Mouse (Mus musculus) testis, adult 2 months (tissue): Measurements from ENCODE around the gene Fry. TPM values are rescaled to one million over a fixed set of nuclear protein-coding genes. Genes with fewer than 3 reads are reported as not detected.

Source experiments
- H3K27ac ChIP-seq: fragments of 200-500 bp; 2 replicates; pipeline ENCODE4 v1.5.1; 2012; ENCODE audit warnings: low read depth, low read length; ENCODE audit not compliant: control insufficient read depth, insufficient read depth
- H3K27me3 ChIP-seq: fragments of 200-500 bp; 2 replicates; pipeline ENCODE4 v1.6.1; 2012; ENCODE audit warnings: mild to moderate bottlenecking, low read length, moderate library complexity; ENCODE audit not compliant: control insufficient read depth, insufficient read depth
- H3K36me3 ChIP-seq: fragments of 200-500 bp; 2 replicates; pipeline ENCODE4 v1.6.1; 2012; ENCODE audit warnings: mild to moderate bottlenecking, low read length; ENCODE audit not compliant: control insufficient read depth, insufficient read depth
- H3K4me1 ChIP-seq: fragments of 200-500 bp; 2 replicates; pipeline ENCODE4 v1.6.1; 2012; ENCODE audit warnings: low read length; ENCODE audit not compliant: control insufficient read depth, insufficient read depth
- H3K4me3 ChIP-seq: fragments of 200-500 bp; 2 replicates; pipeline ENCODE4 v1.5.1; 2012; ENCODE audit warnings: low read depth, mild to moderate bottlenecking, low read length, moderate library complexity, mixed read lengths; ENCODE audit not compliant: control insufficient read depth
- CTCF ChIP-seq: fragments of 200-500 bp; IDR thresholded peaks from 2 replicates; pipeline ENCODE4 v1.5.1; 2012; ENCODE audit warnings: low read depth, mild to moderate bottlenecking, inconsistent platforms, low read length, moderate library complexity; ENCODE audit not compliant: control insufficient read depth, insufficient read depth, insufficient replicate concordance
- POLR2A ChIP-seq: fragments of 200-500 bp; IDR thresholded peaks from 2 replicates; pipeline ENCODE4 v1.6.1; 2012; ENCODE audit warnings: low read depth, mild to moderate bottlenecking, inconsistent platforms, low read length, moderate library complexity; ENCODE audit not compliant: control insufficient read depth
- polyA plus RNA-seq: library from polyadenylated mRNA; depleted of rRNA; stranded (reverse); fragments of >200 nt; gene quantifications from 2 replicates; pipeline ENCODE4 v1.2.3, GENCODE M21; 2012

Fry gene
- polyA plus RNA-seq, 1 experiment = 8.4 TPM

DNA sequence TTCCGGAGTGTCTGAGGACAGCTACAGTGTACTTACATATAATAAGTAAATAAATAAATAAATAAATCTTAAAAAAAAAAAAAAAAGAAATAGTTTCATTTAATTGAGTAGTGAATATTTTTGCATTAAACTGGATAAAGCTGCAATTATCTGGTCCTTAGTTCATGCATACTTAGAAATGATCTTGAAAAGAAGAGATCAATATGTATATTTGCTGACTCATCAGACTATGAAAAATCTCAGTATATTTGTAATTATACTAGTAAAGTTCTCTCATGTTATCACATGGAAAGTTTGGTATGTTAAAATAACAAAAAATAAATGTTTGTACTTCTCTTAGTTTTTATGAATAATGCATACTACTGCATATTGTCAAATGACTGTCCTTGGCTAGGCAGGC lies 229.9 kb downstream of the Fry start:
- Histone ChIP-seq H3K4me3 (no peak overlapping the region), H3K27ac (no peak overlapping the region), H3K27me3 (no peaks in the 10 kb centered on the region), H3K36me3 (no peaks in the 10 kb centered on the region), H3K4me1 (no peaks in the 10 kb centered on the region)
- TF ChIP-seq POLR2A (no peak), CTCF (no peak)

DNA sequence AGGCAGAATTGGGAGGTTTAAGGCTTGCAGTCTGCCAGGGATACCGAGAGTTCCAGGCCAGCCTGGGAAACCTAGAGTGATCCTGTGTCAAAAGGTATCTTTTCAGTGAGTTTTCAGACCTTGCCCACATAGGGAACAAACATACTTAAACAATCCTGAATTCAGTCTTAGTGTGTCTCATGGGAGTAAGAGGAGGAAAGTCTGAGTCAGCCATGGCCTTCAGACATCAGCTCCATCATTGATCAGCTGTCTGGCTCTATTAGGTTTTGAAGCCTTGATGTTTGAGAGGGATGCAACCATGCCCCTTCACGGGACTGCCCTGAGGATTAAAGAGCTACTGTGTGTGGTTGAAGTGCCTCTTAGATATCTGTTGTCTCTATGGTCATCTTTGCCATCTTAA lies 232.7 kb downstream of the Fry start:
- no peaks in the 10 kb centered on the region for H3K27me3 ChIP-seq
- TF ChIP-seq POLR2A = no peak
- no peak for TF ChIP-seq CTCF
- H3K4me1 ChIP-seq = no peaks in the 10 kb centered on the region
- no peak overlapping the region for H3K27ac ChIP-seq
- no peaks in the 10 kb centered on the region for H3K36me3 ChIP-seq
- no peak overlapping the region for H3K4me3 ChIP-seq

DNA sequence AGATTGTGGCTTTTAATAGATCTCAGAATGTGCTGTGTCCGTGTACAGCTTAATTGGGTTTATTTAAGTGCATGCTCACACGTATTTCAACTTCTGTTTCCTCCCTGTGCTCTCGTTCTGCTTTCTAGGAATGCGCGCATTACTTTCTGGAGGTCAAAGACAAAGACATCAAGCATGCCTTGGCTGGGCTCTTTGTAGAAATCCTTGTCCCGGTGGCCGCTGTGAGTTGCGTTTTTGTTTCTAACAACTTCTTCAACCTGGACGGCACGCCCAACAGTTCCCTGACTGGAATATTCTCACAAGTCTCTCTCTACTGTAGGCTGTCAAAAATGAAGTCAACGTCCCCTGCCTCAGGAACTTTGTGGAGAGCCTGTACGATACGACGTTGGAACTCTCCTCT lies 240.2 kb downstream of the Fry start:
- Histone ChIP-seq H3K27me3 (no peaks in the 10 kb centered on the region), H3K36me3 (no peaks in the 10 kb centered on the region), H3K4me3 (no peak overlapping the region), H3K27ac (no peak overlapping the region), H3K4me1 (no peaks in the 10 kb centered on the region)
- TF ChIP-seq CTCF = no peak

DNA sequence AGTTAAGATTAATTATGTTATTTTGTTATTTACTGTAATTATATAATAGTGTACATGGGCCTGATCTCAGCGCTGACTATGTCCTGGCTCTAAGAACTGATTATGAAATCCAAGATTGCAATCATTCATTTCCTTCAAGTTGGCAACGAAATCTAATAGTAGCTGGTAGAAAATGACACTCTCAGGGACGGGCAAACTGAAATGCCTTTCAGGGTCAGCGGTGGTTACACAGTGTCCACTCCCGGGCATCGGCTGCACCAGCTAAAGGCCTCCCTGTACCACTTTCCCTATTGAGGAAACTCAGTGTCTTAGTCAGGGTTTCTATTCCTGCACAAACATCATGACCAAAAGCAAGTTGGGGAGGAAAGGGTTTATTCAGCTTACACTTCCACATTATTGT lies 243.8 kb downstream of the Fry start:
- H3K4me3 ChIP-seq = no peak overlapping the region
- H3K27ac ChIP-seq = no peak overlapping the region
- no peaks in the 10 kb centered on the region for H3K36me3 ChIP-seq
- H3K4me1 ChIP-seq = no peaks in the 10 kb centered on the region
- no peaks in the 10 kb centered on the region for H3K27me3 ChIP-seq
- no peak for TF ChIP-seq POLR2A

DNA sequence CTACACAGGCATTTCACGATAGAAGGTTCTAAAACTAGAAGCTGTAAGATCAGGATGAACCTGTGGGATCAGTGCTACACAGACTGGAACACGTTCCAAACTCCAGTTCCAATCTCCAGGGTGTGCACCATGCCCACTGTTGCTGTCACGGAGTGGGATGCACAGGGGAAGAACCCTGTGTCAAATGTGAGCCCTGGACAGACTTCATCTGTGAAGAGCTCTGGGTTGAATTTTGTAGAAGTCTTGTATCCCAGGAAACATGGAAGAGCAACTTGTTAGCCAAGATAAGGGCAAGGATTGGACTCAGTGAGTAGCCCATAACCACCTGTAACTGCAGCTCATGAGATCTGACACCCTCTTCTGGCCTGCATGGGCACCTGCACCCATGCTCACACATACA lies 246.2 kb downstream of the Fry start:
- Histone ChIP-seq H3K27ac (no peak overlapping the region), H3K36me3 (no peaks in the 10 kb centered on the region), H3K4me1 (no peaks in the 10 kb centered on the region), H3K4me3 (no peak overlapping the region), H3K27me3 (no peaks in the 10 kb centered on the region)
- TF ChIP-seq CTCF (no peak), POLR2A (no peak)

DNA sequence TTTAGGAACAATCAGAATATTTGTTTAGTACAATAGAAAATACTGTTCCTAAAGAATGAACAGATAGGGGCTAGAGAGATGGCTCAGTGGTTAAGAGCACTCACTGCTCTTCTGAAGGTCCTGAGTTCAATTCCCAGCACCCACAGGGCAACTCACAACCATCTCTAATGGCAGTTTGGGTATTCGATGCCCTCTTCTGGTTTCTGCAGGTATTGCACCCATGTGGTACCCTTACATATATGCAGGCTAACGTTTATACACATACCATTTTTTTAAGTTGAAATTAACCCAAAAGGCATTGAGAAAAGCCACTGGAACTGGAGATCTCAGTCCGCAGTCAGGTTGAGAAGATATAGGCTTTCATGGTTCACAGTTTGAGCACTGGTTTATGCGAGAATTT lies 248.6 kb downstream of the Fry start:
- Histone ChIP-seq H3K27ac (no peak overlapping the region), H3K36me3 (no peaks in the 10 kb centered on the region), H3K4me3 (no peak overlapping the region), H3K4me1 (no peaks in the 10 kb centered on the region), H3K27me3 (no peaks in the 10 kb centered on the region)
- TF ChIP-seq CTCF (no peak), POLR2A (no peak)

DNA sequence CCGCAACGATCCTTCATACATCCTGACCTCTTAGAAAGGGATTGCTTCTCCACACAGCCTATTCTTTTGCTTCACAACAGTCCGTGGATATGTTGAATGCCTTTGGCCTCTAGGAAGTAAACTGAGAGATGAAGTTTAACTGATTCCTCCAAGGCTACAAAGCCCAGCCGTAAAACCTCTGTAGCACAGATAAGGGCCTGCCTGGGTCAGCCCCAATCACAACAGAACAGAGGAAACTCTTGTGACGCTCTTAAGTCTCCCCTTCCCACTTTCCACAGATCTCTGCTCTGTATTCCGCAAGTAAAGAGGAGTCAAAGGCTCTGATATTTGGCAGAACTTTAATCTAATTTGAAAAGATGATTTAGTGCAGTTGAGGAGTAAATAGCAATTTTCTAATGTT lies 251.8 kb downstream of the Fry start:
- Histone ChIP-seq H3K4me3 (no peak overlapping the region), H3K27ac (no peak overlapping the region), H3K4me1 (no peaks in the 10 kb centered on the region), H3K27me3 (no peaks in the 10 kb centered on the region), H3K36me3 (no peaks in the 10 kb centered on the region)
- TF ChIP-seq POLR2A (no peak), CTCF (no peak)

DNA sequence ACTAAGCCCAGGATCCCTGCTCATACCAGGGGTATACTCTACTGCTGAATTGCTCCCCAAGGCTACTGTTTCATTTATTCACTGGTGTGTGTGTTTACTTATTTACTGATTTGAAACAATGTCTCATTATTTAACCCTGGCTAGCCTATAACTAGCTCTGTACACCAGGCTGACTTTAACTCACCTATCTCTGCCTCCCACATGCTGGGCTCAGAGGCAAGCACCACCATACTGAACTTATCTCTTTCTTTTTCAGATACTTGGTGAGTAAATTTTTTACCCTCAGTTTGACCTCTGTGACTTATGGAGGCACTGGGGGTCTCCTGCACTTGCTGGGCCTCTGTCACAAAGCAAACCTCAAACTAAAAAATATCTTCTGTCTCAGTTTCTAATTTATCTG lies 252.4 kb downstream of the Fry start:
- H3K4me1 ChIP-seq = no peaks in the 10 kb centered on the region
- no peaks in the 10 kb centered on the region for H3K36me3 ChIP-seq
- TF ChIP-seq POLR2A = no peak
- TF ChIP-seq CTCF = no peak
- H3K27ac ChIP-seq = no peak overlapping the region
- no peak overlapping the region for H3K4me3 ChIP-seq
- no peaks in the 10 kb centered on the region for H3K27me3 ChIP-seq
